Mouse (Mus musculus) mouse embryonic stem cell (cell line): Measurements from ENCODE around the gene Mgea5.

Experiments used
- in situ Hi-C, 2 experiments: fragments of 300-500 bp; cut with MboI; formaldehyde crosslinking; loops; 1 replicate in 1 of 2; 3 replicates in 1 of 2; pipeline ENCODE4 v1.14.3; 2019 to 2020; ENCODE audit warnings: low sequenced_read_pairs in 2 of 2, low pct_unique_long_range_greater_than_20kb in 1 of 2, mixed read lengths in 1 of 2; ENCODE audit not compliant: unreplicated experiment in 1 of 2

The Mgea5 gene

DNA sequence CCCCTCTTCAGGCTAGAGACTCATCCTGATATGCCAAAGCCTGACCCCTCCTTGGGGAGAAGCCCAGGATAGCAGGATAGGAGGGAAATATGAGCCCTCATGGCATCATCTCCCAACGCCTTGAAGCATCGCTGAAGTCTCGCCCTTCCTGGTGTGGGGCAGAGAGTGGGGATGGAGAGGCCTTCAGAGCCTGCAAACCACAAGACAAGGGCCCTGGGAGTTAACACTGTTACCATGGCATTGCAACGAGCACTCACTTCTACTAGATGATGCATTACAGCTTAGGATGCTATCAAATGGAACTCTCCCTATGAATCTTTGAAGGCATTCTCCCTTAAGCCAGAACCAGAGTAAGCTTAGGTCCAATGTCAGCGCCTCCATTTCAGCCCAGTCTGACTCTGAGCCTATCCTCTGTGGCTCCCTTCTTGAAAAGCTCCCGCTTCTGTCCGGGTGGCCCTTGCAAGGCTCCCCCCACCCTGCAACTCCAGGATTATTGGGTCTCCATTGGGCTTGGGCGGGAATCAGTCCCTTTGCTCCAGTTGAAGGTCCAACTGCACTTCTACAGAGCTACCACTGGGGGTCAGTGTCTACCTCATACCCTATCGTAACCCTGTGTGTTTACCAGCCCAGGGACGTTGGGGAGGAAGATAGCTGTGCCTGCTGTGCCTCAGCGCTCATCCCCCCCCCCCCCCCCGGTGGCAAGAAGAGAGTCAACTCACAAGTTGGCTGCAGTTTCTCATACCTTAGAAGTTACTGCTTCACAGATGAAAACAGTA lies 21.1 kb upstream of the Mgea5 start:
- in situ Hi-C loops = no loop called here

DNA sequence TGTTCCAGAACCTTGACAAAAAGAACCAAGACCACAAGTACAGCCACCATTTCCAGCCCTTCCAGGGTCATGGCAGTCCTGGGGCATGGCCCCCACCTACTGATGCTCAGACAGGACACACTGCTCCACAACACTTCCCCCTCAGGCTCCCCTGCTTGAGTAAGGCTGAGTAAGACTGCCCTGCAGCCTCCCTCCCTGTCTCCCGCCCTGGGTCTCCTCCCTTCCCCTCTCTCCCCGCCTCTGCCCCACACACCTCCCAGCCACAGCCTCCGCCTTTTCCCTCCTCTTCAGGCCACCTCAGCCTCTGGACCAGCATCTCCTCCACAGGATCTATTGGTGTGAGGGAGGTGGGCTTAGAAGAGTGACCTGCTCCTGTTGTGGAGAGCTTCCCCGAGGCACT lies 19.8 kb upstream of the Mgea5 start:
- in situ Hi-C loops = no loop called here

DNA sequence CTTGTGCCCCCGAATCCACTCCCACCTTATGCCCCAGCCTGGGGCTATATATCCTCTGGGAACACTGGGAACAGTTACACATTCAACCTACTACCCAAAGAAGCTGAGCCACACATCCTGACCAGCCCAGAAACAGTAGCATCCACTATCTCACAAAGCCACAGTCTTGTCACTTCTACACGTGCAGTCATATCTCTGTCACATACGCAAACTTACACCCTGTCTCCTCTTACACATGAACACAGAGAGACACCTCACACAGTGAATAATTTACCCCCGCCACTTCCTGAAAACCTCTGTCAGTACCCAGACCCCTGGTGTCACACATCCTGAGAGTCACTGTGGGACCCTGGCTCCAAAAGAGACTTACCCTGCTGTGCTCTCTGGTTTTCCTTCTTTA lies 19.1 kb upstream of the Mgea5 start:
- in situ Hi-C loops = no loop called here

DNA sequence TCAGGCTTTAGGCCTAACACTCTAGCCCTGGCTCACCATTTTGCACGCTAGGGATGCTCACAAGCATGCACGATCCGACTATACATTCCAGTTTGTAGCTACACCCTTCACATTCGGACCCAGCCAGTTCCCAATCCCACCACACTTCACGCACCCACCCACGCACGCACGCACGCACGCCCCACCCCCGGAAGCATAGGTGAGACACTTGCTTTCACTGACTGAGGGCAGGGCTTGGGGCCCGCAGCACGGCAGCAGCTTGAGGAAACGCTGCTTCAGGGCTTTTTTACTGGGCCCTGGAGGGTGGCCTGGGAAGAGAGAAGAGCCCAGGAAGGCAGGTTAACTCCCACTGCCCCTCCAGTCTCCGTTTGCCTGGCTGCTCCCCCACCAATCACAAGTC lies 13.2 kb upstream of the Mgea5 start:
- in situ Hi-C loops = no loop called here

DNA sequence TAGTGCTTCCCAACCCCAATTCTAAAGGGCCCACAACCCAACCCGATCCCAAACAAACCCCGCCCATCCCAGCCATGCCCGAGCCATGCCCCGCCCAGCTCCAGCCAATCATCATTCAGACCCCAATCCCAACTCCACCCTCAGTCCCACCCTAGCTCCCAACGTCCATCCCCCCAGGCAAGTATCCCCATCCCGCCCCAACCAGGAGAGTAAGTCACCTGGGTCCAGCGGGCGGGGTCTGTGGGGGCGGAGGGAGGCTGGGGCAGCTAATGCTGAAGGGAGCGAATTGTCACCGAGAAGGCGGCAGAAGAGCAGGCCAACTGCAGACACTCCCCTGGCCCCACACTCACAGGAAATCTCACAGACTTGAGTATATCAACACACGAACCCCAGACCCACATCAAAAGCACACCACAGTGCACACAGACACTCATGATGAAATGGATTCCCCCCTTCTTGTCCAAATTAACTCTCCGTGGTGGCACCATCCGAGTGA lies 12.5 kb upstream of the Mgea5 start:
- in situ Hi-C loops = no loop called here

DNA sequence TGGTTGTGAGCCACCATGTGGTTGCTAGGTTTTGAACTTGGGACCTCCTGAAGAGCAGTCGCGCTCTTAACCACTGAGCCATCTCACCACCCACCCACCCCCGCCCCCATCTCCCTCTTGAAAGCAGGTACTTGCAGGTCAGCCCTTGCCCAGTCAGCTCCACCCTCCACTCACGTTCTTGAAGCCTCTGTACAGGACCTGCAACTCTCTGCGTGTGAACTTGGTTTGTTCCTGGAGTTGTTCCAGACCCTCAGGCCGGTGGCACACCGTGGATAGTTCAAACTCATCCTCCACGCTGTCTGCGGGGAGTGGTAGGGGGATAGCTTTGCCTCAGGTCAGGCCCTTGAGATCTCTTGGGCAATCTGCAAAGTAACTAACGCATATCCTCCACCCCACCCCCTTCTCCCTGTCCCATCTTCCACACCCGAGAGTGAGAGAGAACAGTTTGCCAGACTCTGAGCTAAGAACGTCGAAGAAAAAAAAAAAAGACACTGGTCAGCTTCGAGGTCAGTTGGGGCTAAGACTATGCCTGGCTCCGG lies 11.8 kb upstream of the Mgea5 start:
- in situ Hi-C loops = no loop called here

DNA sequence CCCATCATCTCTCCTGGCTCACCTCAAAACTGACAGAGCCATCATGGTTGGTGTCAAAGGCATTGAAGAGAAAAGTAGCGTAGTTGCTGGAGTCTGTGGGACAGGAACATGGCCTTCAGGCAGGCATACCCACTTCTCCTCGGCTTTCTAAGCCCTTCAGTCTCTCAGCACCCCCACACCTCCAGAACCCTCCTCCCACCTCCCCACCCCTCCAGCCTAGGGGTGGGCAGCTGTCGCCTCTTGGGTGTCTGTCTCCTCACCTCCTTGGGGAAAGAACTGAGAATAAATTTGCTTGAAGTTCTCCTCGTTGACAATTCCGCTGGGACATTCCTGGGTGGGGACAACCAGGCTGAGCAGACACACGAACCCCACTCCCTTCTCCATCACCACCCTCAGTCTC lies 11.1 kb upstream of the Mgea5 start:
- in situ Hi-C loops = no loop called here

DNA sequence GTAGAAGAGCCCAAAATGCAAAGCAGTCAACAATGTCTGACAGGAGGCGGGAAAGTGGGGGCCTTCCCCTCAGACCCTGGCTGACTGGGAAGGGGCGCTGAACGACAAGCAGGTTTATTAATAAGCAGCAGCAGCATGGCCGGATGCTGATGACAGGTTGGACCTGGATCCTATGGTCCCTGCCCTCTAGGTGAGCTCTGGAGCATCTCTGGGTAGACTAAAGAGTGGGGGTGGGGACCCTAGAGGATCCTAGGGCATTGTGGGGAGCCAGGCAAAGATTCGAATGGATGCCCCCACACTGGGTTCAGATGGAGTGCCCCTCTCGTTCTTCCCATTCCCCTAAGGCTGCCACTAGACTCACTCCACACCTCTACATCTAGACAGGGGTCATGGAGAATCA lies 8.8 kb upstream of the Mgea5 start:
- in situ Hi-C loops = no loop called here

DNA sequence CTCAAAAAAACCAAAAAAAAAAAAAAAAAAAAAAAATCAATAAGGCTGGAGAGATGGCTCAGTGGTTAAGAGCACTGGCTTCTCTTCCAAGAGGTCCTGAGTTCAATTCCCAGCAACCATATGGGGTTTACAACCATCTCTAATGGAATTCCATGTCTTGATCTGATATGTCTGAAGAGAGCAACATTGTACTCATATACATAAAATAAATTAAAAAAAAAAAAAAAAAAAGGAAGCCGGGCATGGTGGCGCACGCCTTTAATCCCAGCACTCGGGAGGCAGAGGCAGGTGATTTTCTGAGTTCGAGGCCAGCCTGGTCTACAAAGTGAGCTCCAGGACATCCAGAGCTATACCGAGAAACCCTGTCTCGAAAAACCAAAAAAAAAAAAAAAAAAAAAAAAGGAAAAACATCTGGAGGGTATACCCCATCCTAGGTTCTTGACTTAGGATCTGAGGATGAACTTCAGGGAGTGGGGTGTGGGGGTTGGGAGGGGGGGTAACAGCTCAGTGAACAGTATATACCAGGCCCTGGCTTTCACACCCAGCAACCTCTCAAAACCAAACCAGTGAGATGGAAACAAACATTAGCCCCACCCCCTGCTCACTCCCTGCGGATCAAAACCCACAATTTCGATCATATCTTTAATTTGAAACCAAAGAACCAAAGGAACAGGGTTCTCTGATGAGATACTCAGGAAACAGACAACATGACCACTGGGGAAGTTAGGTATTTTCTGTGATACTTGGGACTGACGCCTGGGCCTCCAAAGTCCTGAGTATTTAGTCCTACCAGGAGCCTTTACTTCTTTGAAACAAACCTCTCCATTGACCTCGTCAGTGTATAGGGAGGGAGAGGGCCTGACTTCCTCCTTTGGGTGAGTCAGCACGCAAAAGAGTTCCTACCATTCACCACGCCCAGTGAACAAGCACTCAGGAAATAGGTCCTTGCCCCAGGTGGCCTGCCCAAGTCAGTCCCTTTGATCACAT lies 6.5 kb upstream of the Mgea5 start:
- in situ Hi-C loops = no loop called here

DNA sequence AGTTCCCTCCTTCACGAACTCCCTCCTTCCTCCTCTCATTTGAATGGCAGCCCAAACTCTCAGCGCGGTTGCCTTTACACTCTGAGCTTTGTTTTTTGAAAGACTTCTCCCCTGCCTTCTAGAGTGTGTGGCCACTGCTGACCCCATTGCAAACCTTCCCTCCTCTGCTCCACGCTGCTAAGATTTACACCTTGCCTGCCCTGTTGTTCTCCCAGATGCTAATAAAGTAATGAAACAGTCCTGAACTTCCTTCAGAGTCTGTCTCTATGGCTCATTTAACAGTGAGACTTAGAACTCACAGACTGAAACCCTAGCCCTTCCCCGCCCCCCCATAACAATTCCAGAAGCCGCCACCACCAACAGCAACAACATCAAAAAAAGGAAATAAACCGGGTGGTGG lies 5.7 kb upstream of the Mgea5 start:
- in situ Hi-C loops = no loop called here

DNA sequence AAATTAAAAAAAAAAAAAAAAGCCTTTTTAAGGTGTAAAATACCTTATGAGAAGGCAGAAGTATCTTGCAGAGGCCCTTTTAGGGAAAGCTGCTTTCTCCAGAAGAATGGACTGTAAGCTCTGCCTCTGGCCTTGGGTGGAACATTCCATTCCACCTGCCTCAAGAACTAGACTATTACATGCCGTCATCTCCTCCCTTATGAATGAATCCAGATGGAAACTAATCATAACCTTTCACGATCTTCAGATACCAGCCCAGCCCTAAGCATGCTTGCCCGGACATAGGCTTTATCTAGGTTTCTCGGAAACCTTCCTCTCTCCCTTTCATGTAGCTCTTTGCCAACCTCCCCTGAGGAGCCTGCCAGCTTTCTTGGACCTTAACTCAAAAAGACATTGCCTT lies 4.7 kb upstream of the Mgea5 start:
- in situ Hi-C loops = no loop called here

DNA sequence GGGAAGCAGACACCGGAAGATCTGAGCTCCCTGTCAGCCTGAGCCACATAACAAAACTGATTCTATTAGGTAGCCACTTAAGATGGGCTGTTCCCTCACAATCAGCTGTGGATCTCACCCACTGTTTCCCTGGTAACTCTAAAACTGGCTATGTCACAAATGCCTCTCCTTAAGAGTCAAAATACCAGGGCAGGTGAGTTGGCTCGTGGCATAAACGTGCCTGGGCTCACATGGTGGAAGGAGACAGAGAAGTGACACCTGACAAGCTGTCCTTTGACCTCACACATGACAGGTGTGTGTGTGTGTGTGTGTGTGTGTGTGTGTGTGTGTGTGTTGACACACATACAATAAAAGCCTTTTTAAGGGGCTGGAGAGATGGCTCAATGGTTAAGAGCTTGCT lies 3.8 kb upstream of the Mgea5 start:
- in situ Hi-C loops = no loop called here

DNA sequence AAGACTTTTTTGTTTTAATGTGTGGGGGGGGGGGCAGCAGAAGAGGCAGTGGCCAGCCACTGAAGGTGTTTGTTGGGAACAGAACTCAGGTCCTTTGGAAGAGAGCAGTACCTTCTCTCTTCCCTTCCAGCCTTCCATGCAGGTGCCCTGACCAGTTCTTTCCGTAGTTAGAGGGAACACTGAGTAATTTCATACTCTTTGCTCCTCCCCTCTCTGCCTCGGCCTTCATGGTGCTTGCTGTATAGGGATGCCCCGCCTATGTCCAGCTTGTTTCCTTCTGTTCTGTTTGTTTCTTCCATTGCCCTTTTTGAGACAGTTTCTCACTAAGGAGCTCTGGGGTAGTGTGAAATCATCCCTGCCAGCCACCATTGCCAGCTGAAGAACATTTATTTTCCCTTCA lies 1.8 kb upstream of the Mgea5 start:
- in situ Hi-C loops = no loop called here

DNA sequence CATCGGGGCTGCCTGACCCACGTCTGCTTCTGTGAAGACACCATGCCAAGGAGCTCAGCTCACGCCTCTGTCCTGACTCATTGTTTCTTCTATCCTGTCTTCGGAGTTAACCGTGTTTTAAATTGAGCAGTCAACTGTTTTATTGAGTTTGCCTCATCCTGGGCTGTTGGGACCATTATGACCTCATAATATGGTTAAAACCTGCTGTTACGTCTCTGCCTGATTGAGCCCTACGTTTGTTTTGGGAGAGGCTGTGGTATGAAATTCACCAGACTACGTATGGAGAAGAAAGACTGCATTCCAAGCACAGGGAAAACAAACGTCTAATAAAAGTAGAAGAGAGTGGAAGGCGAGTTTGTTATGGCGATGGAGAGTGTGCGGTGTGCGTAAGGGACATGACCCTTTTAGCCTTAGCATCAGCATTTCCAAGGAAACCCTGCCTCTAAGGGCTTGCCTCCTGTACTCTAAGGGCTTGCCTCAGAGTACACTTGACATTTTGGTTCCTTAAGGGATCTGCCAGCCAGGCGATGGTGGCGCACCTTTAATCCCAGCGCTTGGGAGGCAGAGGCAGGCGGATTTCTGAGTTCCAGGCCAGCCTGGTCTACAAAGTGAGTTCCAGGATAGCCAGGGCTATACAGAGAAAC lies 418 bp upstream of the Mgea5 start:
- in situ Hi-C loops = no loop called here

DNA sequence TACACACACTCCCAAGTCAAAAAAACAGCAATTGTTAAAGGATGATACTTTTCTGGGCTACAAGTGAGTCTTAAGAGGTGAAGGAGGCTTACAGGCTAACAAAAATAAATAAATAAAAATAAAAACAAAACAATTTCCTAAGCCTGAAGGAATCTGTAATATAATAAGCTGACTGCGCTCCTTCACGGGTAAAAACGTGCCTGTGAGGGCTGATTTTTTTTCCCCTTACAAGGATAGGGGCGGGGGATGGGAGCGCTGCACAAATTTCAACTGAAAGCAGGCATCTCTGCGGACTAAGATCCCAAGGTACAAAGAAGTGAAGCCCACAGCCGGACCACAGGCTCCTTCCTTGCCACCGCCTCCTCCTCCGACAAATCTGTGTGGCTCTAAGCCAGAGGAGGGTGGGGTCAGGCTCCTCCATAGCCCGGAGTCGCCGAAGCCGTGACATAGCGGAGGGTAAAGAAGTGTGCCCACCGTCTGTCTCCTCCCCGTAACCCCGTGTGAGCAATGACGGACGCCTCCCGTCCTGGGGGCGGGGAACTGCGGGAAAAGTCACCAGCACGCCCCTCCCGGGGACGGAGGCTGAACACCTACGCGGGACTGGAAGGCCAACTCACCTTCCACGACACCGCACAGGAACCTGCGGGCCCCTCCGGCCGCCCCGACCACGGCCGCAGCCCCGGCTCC lies 1.2 kb downstream of the Mgea5 start:
- in situ Hi-C loops = no loop called here

DNA sequence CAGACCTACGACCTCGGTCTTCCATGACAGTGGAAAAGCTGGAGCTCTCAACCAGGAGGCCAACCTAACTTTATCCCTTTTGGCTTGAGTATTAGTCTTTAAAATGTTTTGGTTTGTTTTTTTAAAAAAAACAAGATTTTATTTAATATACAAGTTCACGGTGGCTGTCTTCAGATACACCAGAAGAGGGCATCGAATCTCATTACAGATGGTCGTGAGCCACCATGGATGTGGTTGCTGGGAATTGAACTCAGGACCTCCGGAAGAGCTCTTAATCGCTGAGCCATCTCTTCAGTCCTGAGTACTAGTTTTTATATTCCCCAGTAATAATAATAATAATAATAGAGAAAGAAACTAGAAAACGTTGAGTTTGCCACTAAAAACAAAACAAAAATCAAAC lies 2.0 kb downstream of the Mgea5 start:
- in situ Hi-C loops = no loop called here

DNA sequence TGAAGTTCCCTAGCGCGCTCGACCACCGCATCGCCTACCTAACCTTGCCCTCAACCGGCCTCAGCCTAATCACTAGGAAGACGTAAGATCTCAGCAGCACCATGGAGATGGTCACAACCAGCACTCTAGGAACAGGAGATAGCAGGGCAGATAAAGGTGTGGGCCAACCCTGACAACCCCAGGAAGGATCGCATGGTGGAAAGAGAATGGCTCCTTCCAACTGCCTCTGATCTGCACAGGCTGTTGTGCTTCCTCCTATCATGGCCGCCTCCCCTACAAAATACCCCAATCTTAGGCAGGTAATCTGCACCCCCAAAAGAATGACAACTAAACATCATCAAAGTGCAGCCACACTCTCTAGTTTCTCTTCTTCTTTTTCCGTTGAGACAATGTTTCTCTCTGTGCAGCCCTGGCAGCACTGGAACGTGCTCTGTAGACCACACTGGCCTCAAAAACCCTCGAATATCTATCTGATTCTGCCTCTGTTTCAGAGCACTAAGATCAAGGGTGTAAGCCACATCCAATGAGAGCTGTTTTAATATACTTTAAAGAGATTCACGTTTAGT lies 3.2 kb downstream of the Mgea5 start:
- in situ Hi-C loops = no loop called here

DNA sequence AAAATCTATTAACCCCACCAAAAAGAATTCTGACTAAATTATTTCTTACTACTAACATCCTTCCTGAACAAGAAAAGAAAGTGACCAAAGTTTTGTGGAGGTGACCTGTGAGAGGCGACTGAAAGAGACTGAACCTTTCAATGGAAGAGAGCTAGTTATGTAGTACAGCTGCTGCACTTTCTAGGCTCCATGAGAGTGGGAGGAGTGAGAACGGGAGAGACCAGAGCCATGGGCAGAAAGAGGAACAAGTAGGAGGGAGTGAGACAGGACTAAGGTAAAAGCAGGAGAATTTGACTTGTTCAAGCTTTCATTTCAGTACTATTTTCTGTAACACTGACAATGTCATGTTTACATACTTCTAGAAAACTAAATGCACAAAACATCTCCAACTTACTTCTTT lies 8.2 kb downstream of the Mgea5 start:
- in situ Hi-C loops = no loop called here
